ENCODE assay signal across 8 mouse cellular contexts in the genomic region with DNA sequence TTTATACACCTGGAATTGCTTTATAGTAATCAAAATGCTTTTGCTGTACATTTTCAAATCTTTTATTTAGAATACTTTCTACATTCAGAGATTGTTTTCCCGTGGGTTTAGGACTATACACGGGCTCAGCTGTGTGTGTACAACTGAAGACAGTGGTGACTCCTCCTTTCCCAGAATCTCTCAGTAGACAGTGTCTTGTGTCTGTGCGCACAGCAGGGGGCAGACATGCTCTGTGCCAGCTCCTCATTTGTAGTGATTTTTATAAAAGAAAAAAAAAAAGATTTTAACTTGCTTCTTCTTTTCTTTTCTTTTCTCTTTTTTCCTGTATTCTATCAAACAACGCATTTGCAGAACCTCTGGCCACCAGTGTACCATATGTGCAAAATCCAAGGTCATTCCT.
DNase-seq lines count a peak whose midpoint lies in the region; ATAC-seq lines count a peak whose summit lies in the region.

No protein-coding gene starts in this region.

- WGBS in forebrain, embryonic 12.5 days = 50% methylated on average over 4 of the region's 4 CpGs

- H3K4me3 ChIP-seq in forebrain, embryonic 12.5 days (replicated peaks) = no peak overlapping the region

- H3K36me3 ChIP-seq in forebrain, embryonic 12.5 days (replicated peaks) = no peaks in the 10 kb centered on the region

- ATAC-seq in forebrain, embryonic 12.5 days (ENCODE audit: low FRiP score) = peak; percentile 86

- no peak overlapping the region for H3K4me2 ChIP-seq in forebrain, embryonic 12.5 days

- H3K4me1 ChIP-seq in forebrain, embryonic 12.5 days = no peaks in the 10 kb centered on the region

- DNase-seq in ovary, postnatal 14 days (ENCODE audit: low spot score) = peak; percentile 21
- no peak for DNase-seq in ovary, adult 18-20 months (ENCODE audit: low spot score)
- DNase-seq in adrenal gland, postnatal 36 days = peak; percentile 21 to 35
- DNase-seq in kidney, postnatal 36 days = peak; percentile 9 to 73
- peak; percentile 2 for DNase-seq in lung, postnatal 25 days (ENCODE audit: low spot score)
- DNase-seq in right cerebral cortex, postnatal 36 days (ENCODE audit: low spot score in 2 of 2) = peak; percentile 16 to 28
- DNase-seq in c-Kit-positive CD71-positive TER-119-positive erythroid progenitor cells, embryonic 14.5 days (ENCODE audit: low spot score) = no peak

- H3K9ac ChIP-seq in forebrain, embryonic 12.5 days = no peak overlapping the region

- no peak overlapping the region for H3K27ac ChIP-seq in forebrain, embryonic 12.5 days

- no peaks in the 10 kb centered on the region for H3K9me3 ChIP-seq in forebrain, embryonic 12.5 days

- no peaks in the 10 kb centered on the region for H3K27me3 ChIP-seq in forebrain, embryonic 12.5 days

Comparison
In these comparisons a context has a peak if more than half of its experiments do, and no peak if none do; other contexts are left out.
1. DNase-seq: peak in ovary, postnatal 14 days (single experiment), adrenal gland, postnatal 36 days (2 of 2), kidney, postnatal 36 days (2 of 2), lung, postnatal 25 days (single experiment) and right cerebral cortex, postnatal 36 days (2 of 2); none in ovary, adult 18-20 months (single experiment) and c-Kit-positive CD71-positive TER-119-positive erythroid progenitor cells, embryonic 14.5 days (single experiment).